ENCODE assay signal across 24 mouse cellular contexts in the genomic region with DNA sequence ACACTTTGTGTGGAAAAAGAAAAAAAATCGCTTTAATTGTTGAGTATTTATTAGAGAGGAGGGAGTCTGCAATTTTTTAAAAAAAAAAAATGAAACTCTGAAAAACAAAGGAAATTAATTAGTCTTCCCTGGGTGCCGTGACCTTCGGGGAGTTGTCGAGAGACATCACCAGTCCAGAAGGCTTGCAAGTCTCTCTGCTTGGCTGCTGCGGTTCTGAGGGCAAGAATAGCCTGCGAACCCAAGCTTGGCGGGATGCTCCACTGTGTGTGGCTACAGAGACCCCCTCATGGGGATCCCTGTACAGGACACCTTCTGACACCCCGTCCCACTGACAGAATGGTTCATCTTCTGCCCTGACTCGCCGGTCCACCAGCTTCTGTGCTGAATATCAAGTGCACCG. TPM values are rescaled to one million over a fixed set of nuclear protein-coding genes. Genes with fewer than 3 reads are reported as not detected.
DNase-seq lines count a peak whose midpoint lies in the region; ATAC-seq and TF ChIP-seq lines count a peak whose summit lies in the region.
"Had no signal": no experiment of that assay in that cellular context is flagged by ENCODE, and none has a peak within 500 bp of the region (broad histone marks: within the 10 kb centered on the region; RNA-seq: fewer than 3 reads in every experiment).

No protein-coding gene starts in this region.

- no peaks in the 10 kb centered on the region for H3K9me3 ChIP-seq in forebrain, embryonic 16.5 days (ENCODE audit: control insufficient read depth, low read length)
- no peaks in the 10 kb centered on the region for H3K9me3 ChIP-seq in midbrain, embryonic 16.5 days (replicated peaks; ENCODE audit: control insufficient read depth, low read length, poor library complexity, severe bottlenecking)
- H3K9me3 ChIP-seq: embryonic facial prominence, embryonic 12.5 days; heart, embryonic 12.5 days; liver, embryonic 13.5 days; lung, embryonic 15.5 days had no signal

- no peaks in the 10 kb centered on the region for H3K36me3 ChIP-seq in forebrain, embryonic 16.5 days (ENCODE audit: control insufficient read depth, insufficient read depth)
- no peaks in the 10 kb centered on the region for H3K36me3 ChIP-seq in midbrain, embryonic 16.5 days (ENCODE audit: control insufficient read depth, insufficient read depth, low read length)
- H3K36me3 ChIP-seq: embryonic facial prominence, embryonic 12.5 days; heart, embryonic 12.5 days; liver, embryonic 13.5 days; lung, embryonic 15.5 days had no signal

- H3K27me3 ChIP-seq in forebrain, embryonic 16.5 days (replicated peaks; ENCODE audit: control insufficient read depth, insufficient read depth, low read length) = no peaks in the 10 kb centered on the region
- H3K27me3 ChIP-seq in midbrain, embryonic 16.5 days (ENCODE audit: control insufficient read depth, insufficient read depth, low read depth, low read length) = peaks cover 4% of the 10 kb centered on the region; the same call in 1 of the 2 replicates

- H3K4me1 ChIP-seq in forebrain, embryonic 16.5 days (replicated peaks; ENCODE audit: control insufficient read depth, insufficient read depth, low read length) = peaks cover 36% of the 10 kb centered on the region
- H3K4me1 ChIP-seq in midbrain, embryonic 16.5 days (ENCODE audit: control insufficient read depth, insufficient read depth, low read length) = peaks cover 29% of the 10 kb centered on the region
- H3K4me1 ChIP-seq: liver, embryonic 13.5 days had no signal

- H3K27ac ChIP-seq in forebrain, embryonic 16.5 days (ENCODE audit: low read length) = peak overlapping the region; percentile 96
- peak overlapping the region; percentile 73 for H3K27ac ChIP-seq in midbrain, embryonic 16.5 days (ENCODE audit: low read length)
- H3K27ac ChIP-seq: liver, embryonic 13.5 days; lung, embryonic 15.5 days had no signal

- H3K4me2 ChIP-seq in forebrain, embryonic 16.5 days (ENCODE audit: low read length) = peak overlapping the region; percentile 39
- peak overlapping the region; percentile 18; the same call in 1 of the 2 replicates for H3K4me2 ChIP-seq in midbrain, embryonic 16.5 days (ENCODE audit: low read length)
- H3K4me2 ChIP-seq: heart, embryonic 12.5 days; liver, embryonic 13.5 days; lung, embryonic 15.5 days had no signal

- under 1% methylated on average over 11 of the region's 11 CpGs for WGBS in forebrain, embryonic 16.5 days
- 6% methylated on average over 11 of the region's 11 CpGs for WGBS in midbrain, embryonic 16.5 days

- H3K9ac ChIP-seq in forebrain, embryonic 16.5 days (replicated peaks; ENCODE audit: low read depth, low read length) = peak overlapping the region; percentile 49
- H3K9ac ChIP-seq in midbrain, embryonic 16.5 days (ENCODE audit: low read depth, low read length) = peak overlapping the region; percentile 28; the same call in 1 of the 2 replicates
- H3K9ac ChIP-seq: heart, embryonic 12.5 days; liver, embryonic 13.5 days; lung, embryonic 15.5 days had no signal

- TF ChIP-seq POLR2A in brain, embryonic 14.5 days (IDR thresholded peaks at IDR 0.05; ENCODE audit: borderline replicate concordance, extremely low read depth, insufficient read depth, insufficient read length, poor library complexity, severe bottlenecking) = no peak

- peak; percentile 25 for DNase-seq in embryo, embryonic 11 days
- DNase-seq in embryo, embryonic 10.5 days (ENCODE audit: low spot score) = no peak
- peak; percentile 83 for DNase-seq in brain, embryonic 14.5 days (ENCODE audit: low read depth)
- DNase-seq in adrenal gland, postnatal 25 days = no peak
- DNase-seq in lung, postnatal 25 days (ENCODE audit: low spot score) = no peak
- DNase-seq in liver = no peak
- DNase-seq: cerebellum, postnatal 14 days; heart, postnatal 36 days; kidney, adult 18-20 months; kidney, postnatal 14 days; layer of hippocampus, adult 9-11 months; liver, embryonic 13.5 days had no signal

- TF ChIP-seq CTCF in brain, embryonic 14.5 days (IDR thresholded peaks at IDR 0.05; ENCODE audit: borderline replicate concordance, extremely low read depth, insufficient read depth, insufficient read length) = no peak

- ATAC-seq in forebrain, embryonic 16.5 days = peak; percentile 41
- peak; percentile 30; the same call in 1 of the 2 replicates for ATAC-seq in midbrain, embryonic 16.5 days

- H3K4me3 ChIP-seq in forebrain, embryonic 16.5 days (replicated peaks; ENCODE audit: low read length) = 0 out of 2 replicates have a peak overlapping the region, but pooled peaks have one; percentile 10
- H3K4me3 ChIP-seq in midbrain, embryonic 16.5 days (ENCODE audit: low read depth, low read length) = no peak overlapping the region
- H3K4me3 ChIP-seq: embryonic facial prominence, embryonic 12.5 days; heart, embryonic 12.5 days; liver, embryonic 13.5 days; lung, embryonic 15.5 days had no signal

RNA-seq across cellular contexts. Expression of a gene that starts 7.6 kb away (rescaled TPM):
- not detected in 2 replicates for polyA plus RNA-seq in brain, embryonic 14.5 days (2012; rRNA removed)
- polyA plus RNA-seq in forebrain, embryonic 16.5 days (2015; fragmentation: Nextera tagmentation; extraction: Ambion mirVana) = not detected in 2 replicates
- not detected in 2 replicates for polyA plus RNA-seq in midbrain, embryonic 16.5 days (2015; fragmentation: Nextera tagmentation; extraction: Ambion mirVana)
- total RNA-seq in adrenal gland, postnatal 25 days (2021) = not detected in 2 replicates
- total RNA-seq: gastrocnemius, adult 18-20 months; heart, postnatal 36 days; left cerebral cortex, adult 8-10 months; MEL had no signal
- polyA plus RNA-seq: embryonic facial prominence, embryonic 12.5 days; gonadal fat pad, adult 2 months; heart, embryonic 12.5 days; limb, embryonic 11.5 days; liver, embryonic 13.5 days; lung, embryonic 15.5 days; neural tube, embryonic 11.5 days; small intestine, adult 2 months had no signal

Comparison
In these comparisons a context has a peak if more than half of its experiments do, and no peak if none do; other contexts are left out.
1. DNase-seq: peak in embryo, embryonic 11 days (single experiment) and brain, embryonic 14.5 days (single experiment); none in embryo, embryonic 10.5 days (single experiment), adrenal gland, postnatal 25 days (single experiment), lung, postnatal 25 days (single experiment) and liver (single experiment).